Mouse (Mus musculus): ENCODE data around the gene Utrn. TPM values are rescaled to one million over a fixed set of nuclear protein-coding genes. Genes with fewer than 3 reads are reported as not detected.

The Utrn gene
- 26.5 TPM for polyA plus RNA-seq (2014; fragmentation: Illumina TruSeq; extraction: RNeasy Lipid Tissue Mini Kit (QIAGEN cat#74804); ENCODE audit: insufficient read depth, low read depth, low replicate concordance)

GRCm38 (mm10) chr10:12869029-12869671 lies at the start of gene Utrn:
Gene Utrn (minus strand): TSS chr10:12869365.

Other genes starting within 250 kb of the Utrn start
- 7.6 TPM for gene Stx11, start 94.9 kb upstream of the Utrn start, polyA plus RNA-seq (2014; fragmentation: Illumina TruSeq; extraction: RNeasy Lipid Tissue Mini Kit (QIAGEN cat#74804); ENCODE audit: insufficient read depth, low read depth, low replicate concordance)
- 19.1 TPM for gene Sf3b5, start 136.0 kb upstream of the Utrn start, polyA plus RNA-seq (2014; fragmentation: Illumina TruSeq; extraction: RNeasy Lipid Tissue Mini Kit (QIAGEN cat#74804); ENCODE audit: insufficient read depth, low read depth, low replicate concordance)
- 7.6 TPM for gene Plagl1, start 191.1 kb upstream of the Utrn start, polyA plus RNA-seq (2014; fragmentation: Illumina TruSeq; extraction: RNeasy Lipid Tissue Mini Kit (QIAGEN cat#74804); ENCODE audit: insufficient read depth, low read depth, low replicate concordance)

Data from lung, adult 10 weeks (tissue).